Mouse (Mus musculus) adrenal gland, postnatal 25 days (tissue): ENCODE data around the gene Ociad2. TPM values are rescaled to one million over a fixed set of nuclear protein-coding genes. Genes with fewer than 3 reads are reported as not detected.

Experiments
- DNase-seq: peaks from one replicate; pipeline ENCODE4 v3.0.0; 2021; ENCODE audit warnings: mixed read lengths
- long read RNA-seq: library from polyadenylated mRNA; stranded (forward); transcript quantifications from one replicate; pipeline ENCODE4 v2.0.0, GENCODE M21; 2021
- total RNA-seq: library from RNA; stranded (reverse); gene quantifications from 2 replicates; pipeline ENCODE4 v1.2.3, GENCODE M21; 2021

Ociad2 gene
- 17.4 and 24.9 TPM in 2 replicates for total RNA-seq
- long read RNA-seq, transcript Ociad2-201 (7 exons, 2,554 nt) = major isoform, 27 of 32 reads
- long read RNA-seq, partial matches to known transcripts = 3 of 32 reads
- long read RNA-seq, other reads (novel, unspliced or antisense) = 2 of 32 reads

GRCm38 (mm10) chr5:73340723-73341235 is at the start of gene Ociad2:
Gene Ociad2, minus strand, starts transcription at chr5:73341028.
- no peak for DNase-seq

- no peak for DNase-seq
These were observed 42.8 kb upstream of the Ociad2 start for GRCm38 (mm10) chr5:73383647-73383970.

GRCm38 (mm10) chr5:73382737-73383646 is 42.2 kb upstream of the Ociad2 start:
- DNase-seq = peak; percentile 63

GRCm38 (mm10) chr5:73381976-73382540 is 41.2 kb upstream of the Ociad2 start:
- DNase-seq = no peak

GRCm38 (mm10) chr5:73381510-73381909 is 40.7 kb upstream of the Ociad2 start:
- no peak for DNase-seq

GRCm38 (mm10) chr5:73380829-73381228 is 40.0 kb upstream of the Ociad2 start:
- no peak for DNase-seq

- DNase-seq = peak; percentile 90
These were observed 39.1 kb upstream of the Ociad2 start for GRCm38 (mm10) chr5:73379908-73380307.

GRCm38 (mm10) chr5:73376491-73376890 is 35.7 kb upstream of the Ociad2 start:
- DNase-seq = no peak

- DNase-seq = no peak
These were observed 35.2 kb upstream of the Ociad2 start for GRCm38 (mm10) chr5:73376041-73376440.

GRCm38 (mm10) chr5:73373184-73373583 is 32.4 kb upstream of the Ociad2 start:
- no peak for DNase-seq

GRCm38 (mm10) chr5:73372601-73373000 is 31.8 kb upstream of the Ociad2 start:
- DNase-seq = no peak

GRCm38 (mm10) chr5:73369731-73370130 is 28.9 kb upstream of the Ociad2 start:
- no peak for DNase-seq

- DNase-seq = no peak
These were observed 28.1 kb upstream of the Ociad2 start for GRCm38 (mm10) chr5:73368845-73369447.

GRCm38 (mm10) chr5:73367906-73368305 is 27.1 kb upstream of the Ociad2 start:
- no peak for DNase-seq

- no peak for DNase-seq
These were observed 23.5 kb upstream of the Ociad2 start for GRCm38 (mm10) chr5:73364107-73364864.

- no peak for DNase-seq
These were observed 22.0 kb upstream of the Ociad2 start for GRCm38 (mm10) chr5:73362791-73363190.

GRCm38 (mm10) chr5:73362338-73362737 is 21.5 kb upstream of the Ociad2 start:
- DNase-seq = no peak

GRCm38 (mm10) chr5:73360240-73360639 is 19.4 kb upstream of the Ociad2 start:
- DNase-seq = no peak

- no peak for DNase-seq
These were observed 18.9 kb upstream of the Ociad2 start for GRCm38 (mm10) chr5:73359752-73360141.

- DNase-seq = no peak
These were observed 18.4 kb upstream of the Ociad2 start for GRCm38 (mm10) chr5:73359134-73359751.

- DNase-seq = no peak
These were observed 14.6 kb upstream of the Ociad2 start for GRCm38 (mm10) chr5:73355393-73355792.

- no peak for DNase-seq
These were observed 13.2 kb upstream of the Ociad2 start for GRCm38 (mm10) chr5:73353978-73354377.
